In genomic region chr1:185469551-185470021, GRCm38 (mm10) we compare ENCODE assay signal across 1 mouse cellular context.
TF ChIP-seq lines count a peak whose summit lies in the region.

No protein-coding gene starts in this region.

TF ChIP-seq in MEL, 35 proteins besides CTCF, POLR2A, EP300 and RAD21 (continued from another document):
- TF ChIP-seq MAFK (IDR thresholded peaks at IDR 0.05; ENCODE audit: borderline replicate concordance, low read depth, low read length) (no peak), MAX (IDR thresholded peaks at IDR 0.05; ENCODE audit: low read length) (peak; percentile 77), MEF2A (IDR thresholded peaks at IDR 0.05; ENCODE audit: extremely low read depth, insufficient replicate concordance, low read depth, low read length, poor library complexity, severe bottlenecking) (peak; percentile 35; the same call in 1 of the 2 replicates), TBP (IDR thresholded peaks at IDR 0.05; ENCODE audit: low read depth, low read length) (0 out of 2 replicates have a peak, but pooled peaks have one; percentile 63), MYB (IDR thresholded peaks at IDR 0.05; ENCODE audit: low read depth, low read length) (peak; percentile 57; the same call in 1 of the 2 replicates), MAZ (IDR thresholded peaks at IDR 0.05; ENCODE audit: low read depth, low read length) (peak; percentile 22; the same call in 1 of the 2 replicates), NELFE (IDR thresholded peaks at IDR 0.05; ENCODE audit: low read depth, low read length) (peak; percentile 17; the same call in 1 of the 2 replicates), ETS1 (IDR thresholded peaks at IDR 0.05; ENCODE audit: low read depth, low read length) (no peak; the same call in 1 of the 2 replicates), SMC3 (IDR thresholded peaks at IDR 0.05; ENCODE audit: low read depth, low read length) (no peak), CHD1 (IDR thresholded peaks at IDR 0.05; ENCODE audit: low read depth, low read length) (no peak; the same call in 1 of the 2 replicates), CHD2 (IDR thresholded peaks at IDR 0.05; ENCODE audit: low read length) (no peak), UBTF (IDR thresholded peaks at IDR 0.05; ENCODE audit: borderline replicate concordance, insufficient read depth, low read depth, low read length) (no peak), ZKSCAN1 (IDR thresholded peaks at IDR 0.05; ENCODE audit: low read depth, low read length) (no peak), POLR2AphosphoS2 (IDR thresholded peaks at IDR 0.05; ENCODE audit: low read length) (no peak), E2F4 (IDR thresholded peaks at IDR 0.05; ENCODE audit: borderline replicate concordance, low read depth, low read length) (no peak), USF2 (IDR thresholded peaks at IDR 0.05; ENCODE audit: borderline replicate concordance in 1 of 2, insufficient read depth in 1 of 2, low read depth in 1 of 2, low read length in 2 of 2) (no peak), KAT2A (conservative IDR thresholded peaks at IDR 0.05; ENCODE audit: low read depth, low read length) (no peak; the same call in 1 of the 2 replicates), NRF1 (IDR thresholded peaks at IDR 0.05; ENCODE audit: insufficient read depth, low read depth, low read length, poor library complexity, severe bottlenecking) (no peak), TCF12 (IDR thresholded peaks at IDR 0.05; ENCODE audit: low read depth, low read length) (peak; percentile 81), USF1 (IDR thresholded peaks at IDR 0.05; ENCODE audit: low read depth, low read length) (peak; percentile 28; the same call in 1 of the 2 replicates), BHLHE40 (IDR thresholded peaks at IDR 0.05; ENCODE audit: borderline replicate concordance, low read depth, low read length) (peak; percentile 71; the same call in 1 of the 2 replicates), TAL1 (IDR thresholded peaks at IDR 0.05; ENCODE audit: low read length) (peak; percentile 76)
TF ChIP-seq in MEL: peak in this region for 17.
